Mouse (Mus musculus) embryonic facial prominence, embryonic 14.5 days (tissue): ENCODE measurements around the gene Apom. TPM values are rescaled to one million over a fixed set of nuclear protein-coding genes. Genes with fewer than 3 reads are reported as not detected.

ENCODE experiments used
- ATAC-seq: fragments of 200-750 bp; cut with Nextera tagmentation; 2 replicates; pipeline ENCODE4 v1.8.0; 2017; ENCODE audit warnings: low read depth, moderate number of reproducible peaks, moderate TSS enrichment
- DNase-seq: peaks from one replicate; pipeline ENCODE4 v3.0.0-alpha.2; 2015; ENCODE audit warnings: low spot score
- H3K27ac ChIP-seq: fragments of 300-500 bp; sonication (generic); replicated peaks from 2 replicates; pipeline ENCODE4 v1.5.1; 2014; ENCODE audit warnings: low read depth, mild to moderate bottlenecking, low read length, moderate library complexity
- H3K27me3 ChIP-seq: fragments of 300-500 bp; sonication (generic); replicated peaks from 2 replicates; pipeline ENCODE4 v1.6.1; 2014; ENCODE audit warnings: low read length; ENCODE audit not compliant: control insufficient read depth, insufficient read depth
- H3K36me3 ChIP-seq: fragments of 300-500 bp; sonication (generic); 2 replicates; pipeline ENCODE4 v1.6.1; 2014; ENCODE audit warnings: low read length, mixed read lengths; ENCODE audit not compliant: control insufficient read depth, insufficient read depth
- H3K4me1 ChIP-seq: fragments of 300-500 bp; sonication (generic); 2 replicates; pipeline ENCODE4 v1.6.1; 2014; ENCODE audit warnings: antibody characterized with exemption, low read length; ENCODE audit not compliant: control insufficient read depth, insufficient read depth
- H3K4me2 ChIP-seq: fragments of 300-500 bp; sonication (generic); 2 replicates; pipeline ENCODE4 v1.6.1; 2014; ENCODE audit warnings: low read depth, mild to moderate bottlenecking, low read length, moderate library complexity, mixed read lengths
- H3K4me3 ChIP-seq: fragments of 300-500 bp; sonication (generic); 2 replicates; pipeline ENCODE4 v1.5.1; 2014; ENCODE audit warnings: low read depth, mild to moderate bottlenecking, low read length
- H3K9ac ChIP-seq: fragments of 300-500 bp; sonication (generic); 2 replicates; pipeline ENCODE4 v1.6.1; 2014; ENCODE audit warnings: low read depth, mild to moderate bottlenecking, low read length, moderate library complexity, mixed read lengths
- H3K9me3 ChIP-seq: fragments of 300-500 bp; sonication (generic); 2 replicates; pipeline ENCODE4 v1.6.1; 2016; ENCODE audit warnings: low read length; ENCODE audit not compliant: control insufficient read depth
- WGBS: fragments of 180-500 bp; shearing (Covaris S2); extraction: QIAGEN DNeasy Blood & Tissue Kit; methylation state at CpG from one replicate; pipeline ENCODE4 v1.1.7; 2014; 5-methylcytosine and 5-hydroxymethylcytosine counted together
- polyA plus RNA-seq: library from polyadenylated mRNA; unstranded; fragments of >200 nt; fragmentation: Nextera tagmentation; extraction: Ambion mirVana; gene quantifications from 2 replicates; pipeline ENCODE4 v1.2.1, GENCODE M21; 2014

The Apom gene
- polyA plus RNA-seq, 1 experiment from 2014 or later = not detected

- Histone ChIP-seq H3K9ac (no peak overlapping the region), H3K4me1 (no peaks in the 10 kb centered on the region), H3K4me2 (no peak overlapping the region), H3K27me3 (no peaks in the 10 kb centered on the region), H3K9me3 (no peaks in the 10 kb centered on the region), H3K4me3 (no peak overlapping the region), H3K36me3 (peaks cover 61% of the 10 kb centered on the region), H3K27ac (no peak overlapping the region)
- ATAC-seq (no peak), DNase-seq (no peak)
- WGBS = 70% methylated on average over 6 of the region's 6 CpGs
Measured at GRCm38 (mm10) chr17:35103221-35103690, 28.6 kb downstream of the Apom start.

DNA sequence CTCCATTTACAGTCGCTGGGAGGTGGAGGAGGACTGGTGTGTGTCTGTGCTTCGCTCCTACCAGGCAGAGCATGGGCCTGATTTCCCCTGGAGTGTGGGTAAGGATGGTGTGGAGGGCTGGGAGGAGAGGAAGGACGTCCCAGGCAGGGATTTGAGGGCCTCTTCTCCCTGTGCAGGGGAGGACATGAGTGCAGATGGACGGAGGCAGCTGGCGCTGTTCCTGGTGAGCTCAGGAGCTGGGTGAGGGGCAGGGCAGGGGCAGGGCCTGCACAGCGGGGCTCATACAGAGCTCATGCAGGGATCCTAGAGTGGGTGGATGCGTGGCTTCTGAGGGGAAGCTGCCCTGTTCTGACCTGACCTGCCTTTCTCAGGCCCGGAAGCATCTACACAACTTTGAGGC, 29.6 kb downstream of the Apom start:
- H3K36me3 ChIP-seq = peaks cover 70% of the 10 kb centered on the region
- H3K4me1 ChIP-seq = no peaks in the 10 kb centered on the region
- WGBS = 62% methylated on average over 6 of the region's 8 CpGs
- DNase-seq (peak; percentile 39), ATAC-seq (peak; percentile 60)
- H3K9ac ChIP-seq = no peak overlapping the region
- H3K4me2 ChIP-seq = no peak overlapping the region
- H3K27ac ChIP-seq = no peak overlapping the region
- no peak overlapping the region for H3K4me3 ChIP-seq
- H3K27me3 ChIP-seq = no peaks in the 10 kb centered on the region
- H3K9me3 ChIP-seq = no peaks in the 10 kb centered on the region

GRCm38 (mm10) chr17:35101161-35101560, 30.7 kb downstream of the Apom start:
- no peaks in the 10 kb centered on the region for H3K4me1 ChIP-seq
- H3K9me3 ChIP-seq = no peaks in the 10 kb centered on the region
- WGBS = 87% methylated on average over 10 of the region's 11 CpGs
- H3K27me3 ChIP-seq = no peaks in the 10 kb centered on the region
- DNase-seq (no peak), ATAC-seq (no peak)
- H3K4me3 ChIP-seq = no peak overlapping the region
- peaks cover 81% of the 10 kb centered on the region for H3K36me3 ChIP-seq
- H3K9ac ChIP-seq = no peak overlapping the region
- H3K4me2 ChIP-seq = no peak overlapping the region
- no peak overlapping the region for H3K27ac ChIP-seq

DNA sequence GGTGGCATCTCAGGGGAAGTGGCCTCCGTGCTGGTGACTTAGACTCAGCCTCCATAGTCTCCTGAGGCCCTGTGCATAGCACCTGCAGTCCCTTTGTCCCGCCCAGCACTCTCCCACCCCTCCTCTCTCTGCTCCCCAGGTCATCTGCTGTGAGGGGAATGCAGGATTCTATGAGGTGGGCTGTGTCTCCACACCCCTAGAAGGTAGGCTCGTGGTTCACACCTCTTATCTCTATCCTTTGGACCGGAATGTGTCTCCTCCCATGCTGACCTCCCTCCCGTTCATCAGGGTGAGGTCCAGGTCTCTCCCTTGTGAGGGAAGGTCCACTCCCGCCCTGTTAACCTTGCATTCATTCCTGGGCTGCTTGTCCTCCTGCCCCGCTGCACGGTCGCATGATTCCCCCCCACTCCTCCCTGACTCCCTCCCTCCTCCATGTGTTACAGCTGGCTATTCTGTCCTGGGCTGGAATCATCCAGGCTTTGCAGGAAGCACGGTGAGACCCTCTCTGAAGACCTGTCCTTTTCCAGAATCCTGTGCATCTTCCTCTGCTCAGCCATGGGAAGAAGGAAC, 31.6 kb downstream of the Apom start:
- H3K36me3 ChIP-seq = peaks cover 90% of the 10 kb centered on the region
- no peak for ATAC-seq
- WGBS = 82% methylated on average over 10 of the region's 10 CpGs

GRCm38 (mm10) chr17:35097164-35097655, 34.6 kb downstream of the Apom start:
- H3K27ac ChIP-seq = no peak overlapping the region
- 86% methylated on average over 12 of the region's 12 CpGs for WGBS
- no peak overlapping the region for H3K4me2 ChIP-seq
- no peaks in the 10 kb centered on the region for H3K4me1 ChIP-seq
- ATAC-seq (no peak), DNase-seq (no peak)
- no peak overlapping the region; the same call in 1 of the 2 replicates for H3K9ac ChIP-seq
- peaks cover 98% of the 10 kb centered on the region for H3K36me3 ChIP-seq
- no peaks in the 10 kb centered on the region for H3K9me3 ChIP-seq
- H3K27me3 ChIP-seq = no peaks in the 10 kb centered on the region
- H3K4me3 ChIP-seq = no peak overlapping the region

More for the DNA sequence above, 31.6 kb downstream of the Apom start:
- no peak overlapping the region for H3K4me2 ChIP-seq
- H3K9me3 ChIP-seq = no peaks in the 10 kb centered on the region
- no peaks in the 10 kb centered on the region for H3K27me3 ChIP-seq
- DNase-seq = no peak
- H3K27ac ChIP-seq = no peak overlapping the region
- H3K4me3 ChIP-seq = no peak overlapping the region
- H3K4me1 ChIP-seq = no peaks in the 10 kb centered on the region
- H3K9ac ChIP-seq = no peak overlapping the region

GRCm38 (mm10) chr17:35096597-35096996, 35.3 kb downstream of the Apom start:
- no peak for ATAC-seq
- Histone ChIP-seq H3K27me3 (no peaks in the 10 kb centered on the region), H3K9me3 (no peaks in the 10 kb centered on the region), H3K27ac (no peak overlapping the region), H3K4me1 (no peaks in the 10 kb centered on the region), H3K9ac (no peak overlapping the region), H3K4me3 (no peak overlapping the region), H3K4me2 (no peak overlapping the region), H3K36me3 (peaks cover 97% of the 10 kb centered on the region)
- no peak for DNase-seq
- 84% methylated on average over 11 of the region's 12 CpGs for WGBS

DNA sequence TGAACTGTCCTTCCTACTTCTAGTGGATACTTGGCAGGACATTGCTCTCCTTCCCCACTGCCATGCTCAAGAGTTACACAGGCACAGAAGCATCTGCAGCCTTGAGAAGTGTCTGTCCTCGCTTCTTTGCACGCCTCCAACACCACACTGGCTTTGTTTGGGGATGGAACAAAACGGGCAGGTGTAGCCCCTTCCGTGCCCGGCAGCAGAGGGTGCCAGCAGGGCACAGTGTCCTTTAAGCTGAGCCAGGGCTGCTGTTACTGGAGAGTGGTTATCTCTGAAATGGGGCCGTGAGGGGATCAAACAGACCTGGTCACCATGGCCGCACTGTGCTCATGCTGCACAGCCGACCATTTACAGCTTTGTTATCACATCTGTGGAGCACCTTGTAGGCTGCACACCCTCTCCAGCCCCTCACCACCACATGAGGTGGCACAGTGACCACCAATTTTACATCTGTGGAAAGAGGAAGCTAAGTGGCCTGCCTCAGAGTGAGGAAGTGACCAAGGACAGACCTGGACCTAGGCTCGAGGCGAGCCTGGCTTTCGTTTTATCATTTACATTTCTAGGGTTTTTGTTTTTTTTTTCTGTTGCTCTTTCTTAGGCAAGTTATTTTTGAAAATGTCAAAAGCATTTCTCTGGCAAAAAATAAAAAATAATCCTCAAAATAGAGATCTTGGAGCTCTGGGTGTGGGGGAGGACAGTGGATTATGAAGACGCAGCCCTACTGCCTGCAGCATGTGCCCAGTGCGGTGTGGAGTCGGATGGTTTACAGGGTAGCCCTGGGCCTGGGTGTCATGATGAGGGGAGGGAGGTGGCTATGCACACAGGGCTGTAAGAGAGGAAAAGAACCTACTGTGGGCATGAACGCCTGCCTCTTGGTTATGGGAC, 37.1 kb downstream of the Apom start:
- 93% methylated on average over 15 of the region's 15 CpGs for WGBS
- Histone ChIP-seq H3K36me3 (peaks cover 88% of the 10 kb centered on the region), H3K4me1 (peaks cover 6% of the 10 kb centered on the region), H3K4me3 (no peak overlapping the region), H3K9me3 (no peaks in the 10 kb centered on the region), H3K27ac (no peak overlapping the region), H3K27me3 (no peaks in the 10 kb centered on the region), H3K4me2 (no peak overlapping the region), H3K9ac (no peak overlapping the region)
- no peak for ATAC-seq
- no peak for DNase-seq

DNA sequence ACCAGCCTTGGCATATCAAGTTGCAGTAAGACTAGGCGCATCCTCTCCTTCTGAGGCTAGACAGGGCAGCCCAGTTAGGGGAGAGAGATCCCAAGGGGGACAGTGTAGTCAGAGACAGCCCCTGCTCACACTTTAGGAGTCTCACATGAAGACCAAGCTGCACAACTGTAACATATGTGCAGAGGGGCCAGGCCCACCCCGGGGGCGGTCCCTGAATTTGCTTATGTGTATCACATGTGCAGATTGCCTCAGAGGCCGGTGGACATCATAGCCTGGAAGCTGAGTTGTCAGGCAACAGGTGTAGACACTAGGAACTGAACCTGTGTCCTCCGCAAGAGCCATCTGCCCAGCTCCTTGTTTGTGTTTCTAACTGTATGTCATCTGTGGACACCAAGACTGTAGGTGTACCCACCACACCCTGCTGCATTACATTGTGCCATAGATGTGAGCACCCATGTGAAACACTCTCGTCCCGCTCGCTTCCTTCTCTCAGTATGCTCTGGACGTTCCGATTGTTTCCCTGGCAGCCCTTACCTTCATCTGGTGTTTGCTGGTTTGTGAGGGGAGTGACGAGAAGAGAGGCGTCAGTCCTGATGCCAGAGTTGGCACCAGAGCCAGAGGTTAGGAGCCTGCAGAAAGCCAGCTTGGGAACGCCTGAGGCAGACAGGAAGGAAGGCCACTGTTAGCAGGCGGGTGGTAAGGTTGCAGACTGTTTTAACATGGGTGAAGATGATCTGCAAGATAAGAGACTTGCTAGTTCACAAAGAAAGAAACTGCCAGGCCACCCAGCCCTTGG, 39.2 kb downstream of the Apom start:
- Histone ChIP-seq H3K27ac (no peak overlapping the region), H3K36me3 (peaks cover 68% of the 10 kb centered on the region), H3K9me3 (no peaks in the 10 kb centered on the region), H3K9ac (no peak overlapping the region), H3K4me2 (no peak overlapping the region), H3K4me3 (no peak overlapping the region), H3K27me3 (no peaks in the 10 kb centered on the region), H3K4me1 (peaks cover 6% of the 10 kb centered on the region)
- no peak for DNase-seq
- no peak for ATAC-seq
- 84% methylated on average over 14 of the region's 14 CpGs for WGBS
